Mouse (Mus musculus): Measurements from ENCODE around the gene Mark1.

Gene Mark1

GRCm38 (mm10) chr1:184999071-184999750, at the start of gene Mark1:
TSS of gene Mark1 (minus strand) at chr1:184999570.
- CTCF ChIA-PET = no interaction called here

- CTCF ChIA-PET = no interaction called here
Measured at GRCm38 (mm10) chr1:185047516-185048247, 48.3 kb upstream of the Mark1 start.

GRCm38 (mm10) chr1:185046513-185046912, 47.1 kb upstream of the Mark1 start:
- CTCF ChIA-PET = no interaction called here

- CTCF ChIA-PET = no interaction called here
Measured at GRCm38 (mm10) chr1:185038183-185038686, 38.9 kb upstream of the Mark1 start.

GRCm38 (mm10) chr1:185030565-185030964, 31.2 kb upstream of the Mark1 start:
- CTCF ChIA-PET = no interaction called here

- CTCF ChIA-PET = no interaction called here
Measured at GRCm38 (mm10) chr1:185020429-185021168, 21.2 kb upstream of the Mark1 start.

GRCm38 (mm10) chr1:185012566-185012965, 13.2 kb upstream of the Mark1 start:
- CTCF ChIA-PET = no interaction called here

GRCm38 (mm10) chr1:185007066-185007465, 7.7 kb upstream of the Mark1 start:
- CTCF ChIA-PET = no interaction called here

GRCm38 (mm10) chr1:184999780-185000599, 620 bp upstream of the Mark1 start:
- CTCF ChIA-PET = no interaction called here

GRCm38 (mm10) chr1:184998631-184999030, 739 bp downstream of the Mark1 start:
- CTCF ChIA-PET = no interaction called here

GRCm38 (mm10) chr1:184998161-184998560, 1.2 kb downstream of the Mark1 start:
- CTCF ChIA-PET = no interaction called here

- CTCF ChIA-PET = no interaction called here
Measured at GRCm38 (mm10) chr1:184997466-184997865, 1.9 kb downstream of the Mark1 start.

GRCm38 (mm10) chr1:184995335-184995734, 4.0 kb downstream of the Mark1 start:
- CTCF ChIA-PET = no interaction called here

- CTCF ChIA-PET = no interaction called here
Measured at GRCm38 (mm10) chr1:184991191-184991590, 8.2 kb downstream of the Mark1 start.

- CTCF ChIA-PET = no interaction called here
Measured at GRCm38 (mm10) chr1:184986748-184987147, 12.6 kb downstream of the Mark1 start.

- CTCF ChIA-PET = no interaction called here
Measured at GRCm38 (mm10) chr1:184984723-184985122, 14.6 kb downstream of the Mark1 start.

- CTCF ChIA-PET = no interaction called here
Measured at GRCm38 (mm10) chr1:184983751-184984150, 15.6 kb downstream of the Mark1 start.

GRCm38 (mm10) chr1:184972214-184972776, 27.1 kb downstream of the Mark1 start:
- CTCF ChIA-PET = no interaction called here

GRCm38 (mm10) chr1:184969374-184969773, 30.0 kb downstream of the Mark1 start:
- CTCF ChIA-PET = no interaction called here

GRCm38 (mm10) chr1:184965682-184966360, 33.5 kb downstream of the Mark1 start:
- CTCF ChIA-PET = no interaction called here

GRCm38 (mm10) chr1:184963121-184963693, 36.2 kb downstream of the Mark1 start:
- CTCF ChIA-PET = no interaction called here

Data from spleen, embryonic (tissue).